Mouse (Mus musculus): ENCODE data around the gene Ak1. TPM values are rescaled to one million over a fixed set of nuclear protein-coding genes. Genes with fewer than 3 reads are reported as not detected.
A peak's percentile ranks its signal among the peaks of the same experiment; 100 is the strongest.

Ak1 gene
- polyA plus RNA-seq, 1 experiment from 2014 or later: 23.9 TPM

- H3K36me3 ChIP-seq (ENCODE audit: control insufficient read depth, insufficient read depth, low read length): no peaks in the 10 kb centered on the region
- no peak for DNase-seq (ENCODE audit: low spot score)
- H3K4me2 ChIP-seq (replicated peaks; ENCODE audit: low read depth, low read length): no peak overlapping the region
- WGBS: 80% methylated on average over 1 of the region's 1 CpGs
- H3K9me3 ChIP-seq (ENCODE audit: control insufficient read depth, low read length): no peaks in the 10 kb centered on the region
- H3K4me3 ChIP-seq (ENCODE audit: low read depth, low read length): no peak overlapping the region
- H3K27ac ChIP-seq (ENCODE audit: low read depth, low read length): no peak overlapping the region
- H3K9ac ChIP-seq (ENCODE audit: low read depth, low read length): no peak overlapping the region
- ATAC-seq (ENCODE audit: low FRiP score): no peak
- H3K27me3 ChIP-seq (ENCODE audit: control insufficient read depth, insufficient read depth, low read length): no peaks in the 10 kb centered on the region
- peaks cover 7% of the 10 kb centered on the region for H3K4me1 ChIP-seq (replicated peaks; ENCODE audit: control insufficient read depth, insufficient read depth, low read length)
Observed at GRCm38 (mm10) chr2:32639632-32640031, 18.1 kb downstream of the Ak1 start.

DNA sequence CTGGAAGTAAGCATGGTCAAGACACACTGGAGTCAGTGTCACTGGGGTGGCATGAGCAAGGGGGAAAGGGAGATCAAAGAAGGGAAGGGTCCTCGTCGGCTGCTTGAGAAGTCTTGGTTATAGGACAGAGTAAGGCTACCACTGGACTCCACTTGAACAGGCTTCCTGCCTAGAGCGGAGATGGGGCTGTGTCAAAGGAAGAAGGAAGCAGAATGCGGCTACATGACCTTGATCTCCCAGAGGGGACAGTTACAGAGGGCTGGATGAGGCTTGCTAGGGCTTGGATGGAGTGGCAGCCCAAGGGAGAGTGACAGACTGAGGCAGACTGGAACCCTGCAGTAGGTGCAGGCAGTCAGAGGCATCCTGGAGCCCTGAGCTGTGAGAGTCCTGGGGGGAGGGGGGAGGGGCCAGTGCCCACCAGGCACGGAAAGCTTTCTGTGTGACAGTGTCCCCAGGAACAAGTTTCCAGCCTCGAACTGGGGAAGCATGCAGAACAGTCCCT lies 19.0 kb downstream of the Ak1 start:
- Histone ChIP-seq H3K9me3 (ENCODE audit: control insufficient read depth, low read length) (no peaks in the 10 kb centered on the region), H3K27ac (ENCODE audit: low read depth, low read length) (no peak overlapping the region), H3K4me3 (ENCODE audit: low read depth, low read length) (no peak overlapping the region), H3K4me1 (replicated peaks; ENCODE audit: control insufficient read depth, insufficient read depth, low read length) (peaks cover 7% of the 10 kb centered on the region), H3K4me2 (replicated peaks; ENCODE audit: low read depth, low read length) (no peak overlapping the region), H3K9ac (ENCODE audit: low read depth, low read length) (no peak overlapping the region), H3K27me3 (ENCODE audit: control insufficient read depth, insufficient read depth, low read length) (no peaks in the 10 kb centered on the region), H3K36me3 (ENCODE audit: control insufficient read depth, insufficient read depth, low read length) (no peaks in the 10 kb centered on the region)
- DNase-seq (ENCODE audit: low spot score) (no peak), ATAC-seq (ENCODE audit: low FRiP score) (no peak)
- 58% methylated on average over 6 of the region's 6 CpGs for WGBS

- peaks cover 7% of the 10 kb centered on the region for H3K4me1 ChIP-seq (replicated peaks; ENCODE audit: control insufficient read depth, insufficient read depth, low read length)
- ATAC-seq (ENCODE audit: low FRiP score): no peak
Observed at GRCm38 (mm10) chr2:32641810-32642209, 20.3 kb downstream of the Ak1 start.

GRCm38 (mm10) chr2:32642813-32643212 lies 21.3 kb downstream of the Ak1 start:
- Histone ChIP-seq H3K27me3 (ENCODE audit: control insufficient read depth, insufficient read depth, low read length) (no peaks in the 10 kb centered on the region), H3K9ac (ENCODE audit: low read depth, low read length) (no peak overlapping the region), H3K36me3 (ENCODE audit: control insufficient read depth, insufficient read depth, low read length) (no peaks in the 10 kb centered on the region), H3K4me1 (replicated peaks; ENCODE audit: control insufficient read depth, insufficient read depth, low read length) (peaks cover 5% of the 10 kb centered on the region), H3K4me2 (replicated peaks; ENCODE audit: low read depth, low read length) (no peak overlapping the region), H3K4me3 (ENCODE audit: low read depth, low read length) (no peak overlapping the region), H3K9me3 (ENCODE audit: control insufficient read depth, low read length) (no peaks in the 10 kb centered on the region), H3K27ac (ENCODE audit: low read depth, low read length) (no peak overlapping the region)
- no peak for ATAC-seq (ENCODE audit: low FRiP score)
- 69% methylated on average over 7 of the region's 7 CpGs for WGBS
- DNase-seq (ENCODE audit: low spot score): no peak

More at GRCm38 (mm10) chr2:32641810-32642209, 20.3 kb downstream of the Ak1 start:
- H3K4me2 ChIP-seq (replicated peaks; ENCODE audit: low read depth, low read length): no peak overlapping the region
- no peaks in the 10 kb centered on the region for H3K36me3 ChIP-seq (ENCODE audit: control insufficient read depth, insufficient read depth, low read length)
- no peak overlapping the region for H3K9ac ChIP-seq (ENCODE audit: low read depth, low read length)
- no peaks in the 10 kb centered on the region for H3K27me3 ChIP-seq (ENCODE audit: control insufficient read depth, insufficient read depth, low read length)
- H3K4me3 ChIP-seq (ENCODE audit: low read depth, low read length): no peak overlapping the region
- H3K27ac ChIP-seq (ENCODE audit: low read depth, low read length): no peak overlapping the region
- 87% methylated on average over 5 of the region's 5 CpGs for WGBS
- no peak for DNase-seq (ENCODE audit: low spot score)
- no peaks in the 10 kb centered on the region for H3K9me3 ChIP-seq (ENCODE audit: control insufficient read depth, low read length)

DNA sequence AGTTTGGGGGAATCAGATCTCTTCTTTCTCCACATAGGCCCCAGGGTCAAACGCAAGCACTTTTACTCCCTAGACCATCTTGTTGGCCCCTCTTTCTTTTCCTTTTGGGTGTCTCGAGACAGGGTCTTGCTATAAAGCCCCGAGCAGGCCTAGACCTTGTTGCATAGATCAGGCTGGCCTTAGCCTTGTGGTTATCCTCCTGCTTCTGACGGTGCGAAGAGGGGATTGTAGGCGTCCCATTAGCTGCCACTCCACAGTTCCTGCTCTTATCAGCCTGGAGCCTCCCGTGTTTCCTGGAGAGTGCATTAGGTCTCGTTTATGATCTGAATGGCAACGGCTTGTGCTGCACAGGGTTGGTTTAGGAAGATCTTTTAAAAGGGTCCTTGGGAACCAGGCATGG lies 22.5 kb downstream of the Ak1 start:
- ATAC-seq (ENCODE audit: low FRiP score): no peak
- no peaks in the 10 kb centered on the region for H3K27me3 ChIP-seq (ENCODE audit: control insufficient read depth, insufficient read depth, low read length)
- H3K36me3 ChIP-seq (ENCODE audit: control insufficient read depth, insufficient read depth, low read length): no peaks in the 10 kb centered on the region
- no peak overlapping the region for H3K9ac ChIP-seq (ENCODE audit: low read depth, low read length)
- WGBS: 80% methylated on average over 9 of the region's 9 CpGs
- DNase-seq (ENCODE audit: low spot score): no peak
- H3K4me2 ChIP-seq (replicated peaks; ENCODE audit: low read depth, low read length): no peak overlapping the region
- H3K9me3 ChIP-seq (ENCODE audit: control insufficient read depth, low read length): no peaks in the 10 kb centered on the region
- no peak overlapping the region for H3K27ac ChIP-seq (ENCODE audit: low read depth, low read length)
- H3K4me1 ChIP-seq (replicated peaks; ENCODE audit: control insufficient read depth, insufficient read depth, low read length): 0 out of 2 replicates have a peak, but pooled peaks cover 2% of the 10 kb centered on the region
- H3K4me3 ChIP-seq (ENCODE audit: low read depth, low read length): no peak overlapping the region

DNA sequence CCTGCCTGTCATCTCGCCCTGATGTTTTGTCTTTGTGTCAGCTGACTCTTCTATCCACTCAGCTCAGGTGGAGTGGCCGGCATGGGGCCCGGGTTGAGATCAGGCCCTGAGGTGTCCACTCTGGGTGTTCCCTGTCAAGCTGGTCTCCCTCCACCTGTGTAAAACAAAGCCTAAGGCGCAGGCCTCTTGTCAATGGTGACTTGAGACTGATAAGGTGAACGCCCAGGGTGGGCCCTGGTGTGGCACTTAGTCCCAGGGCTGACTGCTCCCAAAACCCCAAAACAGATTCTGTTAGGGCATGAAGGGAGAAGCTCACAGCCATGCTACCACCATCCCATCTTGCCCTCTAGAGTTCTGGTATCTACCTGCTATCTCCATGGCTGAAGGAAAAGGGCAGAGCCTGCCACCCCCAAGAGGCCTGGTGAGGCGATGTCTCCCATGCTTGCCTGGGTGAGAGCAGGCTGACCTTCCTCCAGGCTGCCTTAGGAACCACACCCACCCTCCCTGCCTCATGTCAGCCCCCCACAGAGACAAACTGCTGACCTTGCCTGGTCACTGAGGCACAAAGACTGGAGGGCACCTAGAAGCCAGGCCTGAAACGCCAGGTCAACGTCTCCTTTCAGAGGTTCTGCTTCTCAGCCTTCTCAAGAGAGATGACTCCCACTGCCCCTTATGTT lies 23.4 kb downstream of the Ak1 start:
- H3K27me3 ChIP-seq (ENCODE audit: control insufficient read depth, insufficient read depth, low read length): no peaks in the 10 kb centered on the region
- no peak for ATAC-seq (ENCODE audit: low FRiP score)
- no peak for DNase-seq (ENCODE audit: low spot score)
- 83% methylated on average over 8 of the region's 8 CpGs for WGBS
- no peaks in the 10 kb centered on the region for H3K9me3 ChIP-seq (ENCODE audit: control insufficient read depth, low read length)
- H3K4me2 ChIP-seq (replicated peaks; ENCODE audit: low read depth, low read length): no peak overlapping the region
- no peak overlapping the region for H3K27ac ChIP-seq (ENCODE audit: low read depth, low read length)
- no peak overlapping the region for H3K9ac ChIP-seq (ENCODE audit: low read depth, low read length)
- H3K36me3 ChIP-seq (ENCODE audit: control insufficient read depth, insufficient read depth, low read length): no peaks in the 10 kb centered on the region
- 0 out of 2 replicates have a peak, but pooled peaks cover 2% of the 10 kb centered on the region for H3K4me1 ChIP-seq (replicated peaks; ENCODE audit: control insufficient read depth, insufficient read depth, low read length)
- H3K4me3 ChIP-seq (ENCODE audit: low read depth, low read length): no peak overlapping the region

GRCm38 (mm10) chr2:32645647-32646046 lies 24.1 kb downstream of the Ak1 start:
- Histone ChIP-seq H3K9me3 (ENCODE audit: control insufficient read depth, low read length) (no peaks in the 10 kb centered on the region), H3K36me3 (ENCODE audit: control insufficient read depth, insufficient read depth, low read length) (no peaks in the 10 kb centered on the region), H3K4me2 (replicated peaks; ENCODE audit: low read depth, low read length) (no peak overlapping the region), H3K9ac (ENCODE audit: low read depth, low read length) (no peak overlapping the region), H3K27me3 (ENCODE audit: control insufficient read depth, insufficient read depth, low read length) (no peaks in the 10 kb centered on the region), H3K27ac (ENCODE audit: low read depth, low read length) (no peak overlapping the region), H3K4me1 (replicated peaks; ENCODE audit: control insufficient read depth, insufficient read depth, low read length) (0 out of 2 replicates have a peak, but pooled peaks cover under 1% of the 10 kb centered on the region), H3K4me3 (ENCODE audit: low read depth, low read length) (no peak overlapping the region)
- DNase-seq (ENCODE audit: low spot score) (no peak), ATAC-seq (ENCODE audit: low FRiP score) (no peak)
- WGBS: 65% methylated on average over 3 of the region's 3 CpGs

DNA sequence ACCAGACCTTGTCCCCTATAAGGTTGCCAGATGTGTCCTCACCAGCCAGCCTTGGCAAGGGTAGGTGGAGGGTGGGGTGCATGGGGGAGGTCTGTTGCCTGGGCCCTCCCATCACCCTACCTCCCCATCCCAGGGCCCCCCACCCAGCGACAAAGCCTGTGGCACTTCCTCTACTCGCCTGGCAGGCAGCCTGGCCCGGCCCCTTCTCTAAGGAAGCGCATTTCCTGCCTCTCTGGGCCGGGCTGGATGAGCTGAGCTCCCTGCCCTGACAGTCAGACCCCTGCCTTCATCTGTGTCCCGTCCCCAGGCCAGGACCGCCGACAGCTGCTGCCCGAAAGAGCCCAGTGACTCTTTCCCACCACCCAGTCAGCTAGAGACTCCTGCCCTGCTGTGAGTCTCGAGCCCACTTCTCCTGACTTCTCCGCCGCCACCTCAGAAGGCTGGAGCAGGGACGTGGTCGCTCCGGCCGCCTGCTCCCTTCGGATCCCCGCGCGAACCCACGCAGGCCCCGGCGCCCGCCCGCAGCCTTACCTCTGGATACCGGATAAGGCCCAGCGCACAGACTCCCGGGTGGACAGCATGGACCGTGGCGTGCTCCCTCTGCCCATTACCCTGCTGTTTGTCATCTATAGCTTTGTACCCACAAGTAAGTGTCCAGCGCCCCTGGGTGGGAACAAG lies 25.0 kb downstream of the Ak1 start, which contains the start of gene Eng:
TSS of gene Eng (plus strand) at position 217 of the 678 bp plus-strand sequence.
- 53% methylated on average over 31 of the region's 31 CpGs for WGBS
- Histone ChIP-seq H3K27ac (ENCODE audit: low read depth, low read length) (no peak within 1 kb of the TSS), H3K4me2 (replicated peaks; ENCODE audit: low read depth, low read length) (no peak within 1 kb of the TSS), H3K4me3 (ENCODE audit: low read depth, low read length) (peak within 1 kb of the TSS; percentile 6; the same call in 1 of the 2 replicates), H3K27me3 (ENCODE audit: control insufficient read depth, insufficient read depth, low read length) (no peaks in the 10 kb centered on the region), H3K36me3 (ENCODE audit: control insufficient read depth, insufficient read depth, low read length) (no peaks in the 10 kb centered on the region), H3K9ac (ENCODE audit: low read depth, low read length) (no peak within 1 kb of the TSS), H3K9me3 (ENCODE audit: control insufficient read depth, low read length) (no peaks in the 10 kb centered on the region), H3K4me1 (replicated peaks; ENCODE audit: control insufficient read depth, insufficient read depth, low read length) (no peaks in the 10 kb centered on the region)
- ATAC-seq (ENCODE audit: low FRiP score): no peak
- DNase-seq (ENCODE audit: low spot score): no peak
